Mouse (Mus musculus) adrenal gland, adult 18-20 months (tissue): ENCODE measurements around the gene Slc4a2. TPM values are rescaled to one million over a fixed set of nuclear protein-coding genes. Genes with fewer than 3 reads are reported as not detected.

ENCODE experiments used
- total RNA-seq, 2 experiments: library from RNA; stranded (reverse); gene quantifications; 1 replicate in 1 of 2; 2 replicates in 1 of 2; pipeline ENCODE4 v1.2.3; 2021

The Slc4a2 gene
- total RNA-seq, 2 experiments from 2014 or later, result 49.3 to 62.3 TPM

Other genes starting within 250 kb of the Slc4a2 start
- 10 to 100 TPM; 13.1 to 15.5 TPM for gene Kcnh2, start 72.2 kb upstream of the Slc4a2 start, total RNA-seq
- gene Nos3, start 59.0 kb upstream of the Slc4a2 start, total RNA-seq, result 10 to 100 TPM in 1 of 2 experiments, 1 to 10 TPM in 1; 9.1 to 16.3 TPM
- gene Atg9b, start 31.7 kb upstream of the Slc4a2 start, total RNA-seq, result 1 to 10 TPM; 1.3 to 2.6 TPM
- gene Abcb8, start 30.2 kb upstream of the Slc4a2 start, total RNA-seq, result 10 to 100 TPM; 76.4 to 88.2 TPM
- gene Asic3, start 10.4 kb upstream of the Slc4a2 start, total RNA-seq, result under 1 TPM in 1 of 2 experiments, not detected in 1; 0.33 TPM
- 10 to 100 TPM; 42.4 to 47.5 TPM for gene Cdk5, start 307 bp upstream of the Slc4a2 start, total RNA-seq
- 100 to 1,000 TPM in 1 of 2 experiments, 10 to 100 TPM in 1; 94.6 to 117 TPM for gene Fastk, start 21.4 kb downstream of the Slc4a2 start, total RNA-seq
- gene Tmub1, start 24.0 kb downstream of the Slc4a2 start, total RNA-seq, result 10 to 100 TPM; 11.7 to 13.2 TPM
- 10 to 100 TPM; 79.5 to 94.0 TPM for gene Agap3, start 28.3 kb downstream of the Slc4a2 start, total RNA-seq
- gene Gbx1, start 103.4 kb downstream of the Slc4a2 start, total RNA-seq, result not detected
- gene Asb10, start 117.1 kb downstream of the Slc4a2 start, total RNA-seq, result under 1 TPM in 1 of 2 experiments, not detected in 1; 0.23 TPM
- not detected for gene 4931409K22Rik, start 133.0 kb downstream of the Slc4a2 start, total RNA-seq
- gene Abcf2, start 153.6 kb downstream of the Slc4a2 start, total RNA-seq, result 10 to 100 TPM; 62.8 to 81.3 TPM
- 10 to 100 TPM; 34.5 to 39.7 TPM for gene Chpf2, start 162.9 kb downstream of the Slc4a2 start, total RNA-seq
- 10 to 100 TPM; 15.2 to 17.2 TPM for gene Smarcd3, start 200.6 kb downstream of the Slc4a2 start, total RNA-seq